Mouse (Mus musculus): Measurements from ENCODE around the gene Phf24.

The Phf24 gene

DNA sequence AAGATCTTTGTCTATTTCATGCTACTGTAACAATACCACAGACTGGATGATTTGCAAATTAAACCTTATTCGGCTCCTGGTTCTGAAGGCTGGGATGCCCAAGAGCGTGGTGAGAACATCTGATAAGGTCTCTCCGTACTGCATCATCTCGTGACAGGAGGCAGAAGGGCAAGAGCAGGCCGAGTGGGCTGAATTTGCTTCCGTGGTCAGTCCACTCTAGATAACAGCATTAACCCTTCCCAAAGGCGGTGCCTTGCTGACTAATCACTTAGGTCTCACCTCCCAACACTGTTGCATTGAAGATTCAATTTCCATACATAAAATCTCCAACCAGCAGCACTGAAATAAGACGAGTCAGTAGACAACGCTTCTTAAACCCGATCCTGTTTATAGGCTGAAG is 3.1 kb upstream of the Phf24 start:
- DNase-seq (ENCODE audit: low read depth in 2 of 2, low spot score in 2 of 2): no peak

DNA sequence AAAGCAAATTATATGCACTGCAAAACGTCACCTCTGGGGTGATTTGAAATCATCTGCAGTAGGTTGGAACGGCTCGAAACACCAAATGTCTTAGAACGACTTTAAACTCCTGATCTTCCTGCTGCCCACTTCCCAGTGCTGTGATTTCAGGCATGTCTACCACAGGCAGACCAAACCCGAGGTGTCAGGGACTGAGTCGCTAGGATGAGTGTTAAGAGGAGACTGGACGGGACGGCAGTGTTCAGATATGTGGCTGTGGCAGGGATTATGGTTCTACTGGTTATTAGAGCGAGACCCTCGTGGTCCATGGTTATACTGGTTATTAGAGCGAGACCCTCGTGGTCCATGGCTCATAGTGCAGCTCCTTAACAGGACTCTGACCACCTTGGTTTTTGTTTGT is 1.1 kb upstream of the Phf24 start:
- DNase-seq (ENCODE audit: low read depth in 2 of 2, low spot score in 2 of 2): no peak

DNA sequence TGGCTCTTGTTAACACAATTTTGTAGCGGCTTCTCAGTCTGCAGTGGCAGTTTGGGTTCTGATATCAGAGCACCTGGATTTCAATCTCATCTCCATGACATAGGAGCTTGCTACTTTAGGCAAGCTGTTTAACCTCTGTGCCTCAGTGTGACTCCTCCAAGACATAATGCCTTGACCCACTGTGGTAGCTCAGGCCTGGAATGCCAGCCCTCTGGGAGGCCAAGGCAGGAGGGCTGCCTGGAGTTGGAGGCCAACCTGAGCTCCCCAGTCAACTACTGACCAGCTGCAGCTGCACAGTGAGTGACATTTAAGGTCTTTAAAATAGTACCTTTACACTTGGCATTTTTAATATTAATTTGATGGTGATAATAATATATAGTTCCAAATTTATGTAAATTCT is 494 bp upstream of the Phf24 start:
- DNase-seq (ENCODE audit: low read depth in 2 of 2, low spot score in 2 of 2): no peak

DNA sequence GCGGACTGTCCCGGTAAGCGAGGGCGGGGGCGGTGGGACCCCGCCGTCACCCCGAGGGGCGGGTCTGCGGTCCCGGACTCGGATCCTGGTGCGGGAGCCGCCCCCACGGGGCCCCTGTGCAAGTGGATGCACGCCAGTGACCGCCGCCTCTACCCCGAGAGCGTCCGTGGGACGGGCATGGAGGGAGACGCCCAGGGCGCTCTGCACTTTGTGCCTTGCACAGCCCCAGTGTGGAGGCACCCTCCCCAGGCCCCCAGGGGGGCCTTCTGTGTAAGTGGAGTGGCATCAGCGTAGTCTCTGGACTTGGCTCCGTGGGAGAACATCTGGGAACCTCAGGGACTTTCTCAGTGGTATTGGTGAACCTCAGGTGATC is 928 bp downstream of the Phf24 start:
- DNase-seq (ENCODE audit: low read depth in 2 of 2, low spot score in 2 of 2): no peak

DNA sequence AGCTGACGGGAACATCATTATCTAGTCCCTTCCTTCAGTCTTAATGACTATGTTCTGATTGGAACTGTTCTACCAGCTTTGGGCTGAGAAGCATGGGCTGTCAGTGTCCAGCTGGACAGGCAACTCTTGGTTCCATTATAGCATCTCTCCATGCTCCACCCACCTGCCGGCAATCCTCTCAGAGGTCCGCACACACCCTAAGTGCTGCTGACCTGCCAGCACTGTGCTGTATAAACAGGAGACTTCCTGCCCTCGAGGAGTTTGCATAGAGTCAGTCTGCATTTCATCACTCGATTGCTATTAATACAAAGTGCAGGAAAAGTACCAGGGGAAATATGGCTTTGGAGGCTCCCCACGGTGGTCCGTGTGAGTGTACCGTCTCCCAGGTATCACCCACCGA is 4.3 kb downstream of the Phf24 start:
- no peak for DNase-seq (ENCODE audit: low read depth in 2 of 2, low spot score in 2 of 2)

DNA sequence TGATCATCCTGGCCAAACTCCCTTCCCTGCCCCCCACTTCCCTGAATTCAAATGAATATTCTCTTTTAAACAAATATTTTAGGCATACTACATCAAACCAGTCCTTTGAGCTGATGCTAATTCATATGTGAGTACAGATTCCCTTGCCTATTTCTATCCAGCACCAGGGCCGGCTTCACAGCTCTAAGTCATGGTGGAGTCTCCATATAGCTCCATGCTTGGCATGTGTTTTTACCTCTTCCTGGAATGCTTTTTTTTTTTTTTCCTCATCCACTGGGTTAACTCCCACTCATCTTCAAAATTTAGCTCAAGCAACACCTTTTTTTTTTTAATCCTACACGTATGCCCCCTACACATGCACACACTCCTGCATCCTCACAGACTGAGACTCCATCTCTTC is 5.1 kb downstream of the Phf24 start:
- no peak for DNase-seq (ENCODE audit: low read depth in 2 of 2, low spot score in 2 of 2)

DNA sequence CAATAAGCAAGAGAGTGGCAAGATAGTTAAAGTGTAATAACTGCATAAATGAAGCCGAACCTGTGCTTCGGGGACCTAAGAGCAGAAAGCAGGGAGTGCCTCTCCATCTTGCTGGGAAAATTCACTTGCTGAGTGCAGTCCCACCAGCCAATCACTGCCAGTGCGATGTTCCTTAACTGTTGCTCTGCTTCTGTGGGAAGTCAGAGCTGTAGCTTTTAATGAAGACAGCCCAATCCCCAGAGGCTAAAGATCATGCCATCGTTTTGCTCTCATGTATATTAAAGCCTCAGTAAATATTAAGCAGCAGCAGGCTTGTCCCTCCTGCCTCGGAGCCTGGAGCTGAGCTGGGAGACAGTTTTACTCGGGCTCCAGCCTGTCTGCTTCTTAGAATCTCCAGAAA is 5.6 kb downstream of the Phf24 start:
- no peak for DNase-seq (ENCODE audit: low read depth in 2 of 2, low spot score in 2 of 2)

DNA sequence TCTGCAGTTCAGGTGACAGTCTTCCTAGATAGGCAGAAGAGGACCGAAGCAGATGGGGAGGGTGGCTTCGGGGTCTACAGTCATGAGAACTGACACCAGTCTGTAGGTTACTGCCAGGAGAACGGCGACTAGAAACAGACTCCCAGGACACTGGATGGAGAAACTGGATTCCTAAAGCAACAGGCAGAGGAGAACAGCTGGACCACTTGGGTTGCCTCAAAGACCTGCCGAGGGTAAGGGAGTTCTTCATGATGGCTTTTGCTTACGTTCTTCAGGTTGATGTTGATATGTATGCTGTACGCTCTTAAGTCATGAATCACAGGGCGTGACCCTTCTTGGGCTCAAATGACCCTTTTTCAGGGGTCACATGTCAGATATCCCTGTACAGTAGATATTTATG is 6.0 kb downstream of the Phf24 start:
- DNase-seq (ENCODE audit: low read depth in 2 of 2, low spot score in 2 of 2): no peak

DNA sequence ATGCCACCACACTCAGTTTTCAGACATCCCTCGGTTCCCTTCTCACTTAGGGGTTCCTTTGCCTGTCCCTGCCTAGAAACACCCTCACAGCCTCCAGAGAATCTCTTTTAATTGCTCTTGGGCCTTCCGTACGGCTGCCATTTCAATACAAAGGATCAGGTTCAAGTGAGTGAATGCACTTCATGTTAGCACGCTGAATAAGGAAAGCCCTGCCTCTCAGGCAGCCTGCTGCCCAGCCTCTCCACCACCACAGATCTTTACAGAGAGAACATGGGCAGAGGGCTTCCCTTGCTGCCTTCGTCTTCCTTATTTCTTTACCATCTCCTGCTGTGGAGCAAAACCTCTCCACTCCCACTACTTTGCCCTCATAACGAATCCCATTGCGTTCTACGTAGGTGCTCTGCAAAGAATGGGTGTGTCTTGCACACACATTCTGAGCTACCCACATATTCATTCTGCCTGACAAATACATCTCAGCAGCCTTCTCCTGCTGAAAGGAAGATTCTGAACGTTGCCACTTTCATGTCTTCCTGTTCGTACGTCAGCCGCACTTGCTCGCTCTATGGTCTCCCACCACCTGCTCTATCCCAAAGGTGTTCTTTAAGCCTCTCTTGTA is 7.7 kb downstream of the Phf24 start:
- no peak for DNase-seq (ENCODE audit: low read depth in 2 of 2, low spot score in 2 of 2)

DNA sequence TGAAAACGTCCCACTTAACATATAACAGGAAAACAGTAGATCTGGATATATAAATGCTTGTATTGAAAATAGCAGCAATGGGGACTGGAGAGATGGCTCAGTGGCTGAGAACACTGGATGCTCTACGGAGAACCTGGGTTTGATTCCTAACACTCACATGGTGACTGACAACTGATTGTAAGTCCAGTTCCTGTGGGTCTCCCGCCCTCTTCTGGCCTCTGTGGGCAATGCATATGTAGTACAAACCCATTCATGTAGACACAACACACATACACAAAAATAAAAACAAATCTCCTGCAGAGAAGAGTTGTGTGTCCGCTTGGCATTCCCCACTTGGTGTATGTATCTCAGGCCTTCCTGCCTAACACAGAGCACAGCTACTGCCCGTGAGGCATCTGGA is 11.7 kb downstream of the Phf24 start:
- no peak for DNase-seq (ENCODE audit: low read depth in 2 of 2, low spot score in 2 of 2)

DNA sequence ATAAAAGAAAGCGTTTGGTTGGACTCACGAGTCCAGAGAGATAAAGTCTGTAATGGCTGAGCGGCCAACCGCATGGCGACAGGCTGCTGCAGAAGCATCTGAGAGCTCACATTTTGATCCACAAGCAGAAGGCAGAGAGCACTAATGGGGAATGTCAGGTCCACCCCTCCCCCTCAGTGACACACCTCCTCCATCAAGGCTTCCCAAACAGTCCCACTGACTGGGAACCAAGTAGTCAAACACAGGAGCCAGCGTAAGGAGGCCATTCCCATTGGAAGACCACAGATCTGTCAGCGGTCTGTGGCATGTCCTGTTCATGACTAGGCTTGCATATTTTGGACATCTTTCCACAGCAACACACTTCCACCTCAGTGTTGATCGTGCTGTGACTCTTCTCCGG is 12.5 kb downstream of the Phf24 start:
- no peak for DNase-seq (ENCODE audit: low read depth in 2 of 2, low spot score in 2 of 2)

DNA sequence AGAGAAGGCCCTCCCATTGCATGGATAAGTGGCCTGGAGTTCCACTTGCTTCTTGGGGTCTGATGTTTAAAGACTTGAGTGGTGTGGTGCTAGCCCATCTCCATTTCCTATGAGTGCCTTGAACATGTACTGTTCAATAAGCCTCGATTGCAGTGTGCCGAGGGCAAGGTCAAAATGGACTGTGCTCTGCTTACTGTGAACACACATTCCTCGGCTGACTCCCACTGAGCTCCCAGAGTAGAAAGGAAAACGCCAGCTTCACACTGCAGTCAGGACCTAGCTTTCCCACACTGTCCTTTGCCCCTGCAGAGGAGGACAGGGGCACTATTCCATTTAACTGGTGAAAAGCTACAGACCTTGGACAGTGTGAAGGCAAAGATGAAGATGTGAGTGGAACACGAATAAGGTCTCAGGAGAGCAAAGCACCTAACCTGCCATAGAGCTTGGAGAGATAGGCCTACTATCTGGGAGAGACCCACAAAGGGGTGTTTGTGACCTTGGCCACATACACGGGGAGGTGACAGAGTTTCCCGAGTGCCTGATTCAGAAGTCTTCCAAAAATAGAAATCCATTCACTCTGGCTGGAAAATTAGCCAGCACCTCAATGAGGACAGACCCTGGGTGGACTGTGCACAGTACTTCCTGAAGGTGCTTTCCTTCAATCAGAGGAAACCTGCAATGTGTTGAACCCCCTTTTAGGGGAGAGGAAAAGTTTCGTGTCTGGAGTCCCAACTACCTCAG is 15.9 kb downstream of the Phf24 start:
- DNase-seq (ENCODE audit: low read depth in 2 of 2, low spot score in 2 of 2): no peak

DNA sequence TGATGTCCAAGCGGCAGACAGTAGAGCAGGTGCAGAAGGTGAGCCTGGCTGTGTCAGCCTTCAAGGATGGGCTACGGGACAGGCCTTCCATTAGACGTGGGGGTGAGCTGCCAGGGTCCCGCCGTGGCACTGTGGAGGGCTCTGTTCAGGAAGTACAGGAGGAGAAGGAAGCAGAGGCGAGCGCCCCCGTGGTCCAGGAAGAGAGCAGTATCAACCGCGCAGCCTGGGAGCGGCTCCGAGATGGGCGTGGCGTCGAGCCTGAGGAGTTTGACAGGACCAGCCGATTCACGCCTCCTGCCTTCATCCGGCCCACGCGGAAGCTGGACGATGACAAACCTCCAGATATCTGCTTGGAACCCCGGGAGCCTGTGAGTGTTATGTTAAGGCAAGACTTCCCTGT is 17.2 kb downstream of the Phf24 start:
- no peak for DNase-seq (ENCODE audit: low read depth in 2 of 2, low spot score in 2 of 2)

DNA sequence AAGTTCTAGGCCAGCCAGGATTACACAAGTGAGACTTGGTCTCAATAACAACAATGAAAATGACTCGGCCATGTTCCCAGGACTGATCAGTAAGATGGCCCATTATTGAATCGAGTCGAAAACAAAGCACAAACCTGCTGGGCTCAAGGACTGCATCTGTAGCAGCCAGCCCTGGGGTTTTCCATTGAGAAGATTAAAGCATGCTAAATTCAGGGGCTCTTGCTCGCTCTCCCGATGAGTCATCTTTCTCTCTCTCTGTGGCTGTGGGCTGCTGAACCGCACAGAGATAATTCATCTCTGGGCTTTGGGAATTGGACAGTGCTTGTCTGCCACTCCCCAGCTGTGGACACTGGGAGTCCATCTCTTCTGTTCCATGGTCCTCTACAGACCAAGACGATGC is 24.9 kb downstream of the Phf24 start:
- no peak for DNase-seq (ENCODE audit: low read depth in 2 of 2, low spot score in 2 of 2)

DNA sequence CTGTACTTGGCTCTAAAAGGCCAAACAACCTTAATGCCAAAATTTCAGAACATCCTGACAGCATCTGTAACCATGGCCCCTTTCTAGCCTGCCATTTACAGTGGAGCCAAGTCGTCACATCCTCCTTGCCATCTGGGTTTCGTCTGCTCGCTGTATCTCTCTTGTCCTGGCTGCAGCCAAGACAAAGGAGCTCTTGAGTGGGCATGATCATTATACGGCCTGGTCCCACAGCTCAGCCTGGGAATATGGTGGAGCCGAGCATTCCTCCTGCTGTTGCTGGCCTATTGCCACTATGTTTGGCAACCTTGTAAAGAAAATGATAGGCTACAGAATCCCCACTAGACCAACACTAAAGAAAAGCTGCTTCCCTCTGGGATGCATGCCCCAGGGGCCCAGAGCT is 26.9 kb downstream of the Phf24 start:
- no peak for DNase-seq (ENCODE audit: low read depth in 2 of 2, low spot score in 2 of 2)

DNA sequence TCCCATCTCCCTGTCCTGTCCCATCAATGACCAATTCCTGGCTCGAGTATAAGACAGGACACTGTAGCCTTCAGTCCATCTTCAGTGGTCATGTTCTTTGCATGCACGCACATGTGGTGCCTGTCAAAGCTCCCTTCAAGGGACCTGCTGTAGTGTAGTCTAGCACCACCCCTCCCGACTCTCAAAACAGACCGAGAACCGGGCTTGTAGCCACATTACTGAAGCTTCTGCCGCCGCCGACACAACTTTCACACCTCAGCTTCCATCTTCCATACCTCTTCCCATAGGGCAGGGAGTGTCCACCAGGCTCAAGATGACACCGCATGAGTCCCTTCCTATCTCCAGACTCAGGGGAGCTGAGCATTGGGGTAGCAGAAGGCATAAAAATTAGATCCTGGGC is 27.7 kb downstream of the Phf24 start:
- DNase-seq (ENCODE audit: low read depth in 2 of 2, low spot score in 2 of 2): no peak

DNA sequence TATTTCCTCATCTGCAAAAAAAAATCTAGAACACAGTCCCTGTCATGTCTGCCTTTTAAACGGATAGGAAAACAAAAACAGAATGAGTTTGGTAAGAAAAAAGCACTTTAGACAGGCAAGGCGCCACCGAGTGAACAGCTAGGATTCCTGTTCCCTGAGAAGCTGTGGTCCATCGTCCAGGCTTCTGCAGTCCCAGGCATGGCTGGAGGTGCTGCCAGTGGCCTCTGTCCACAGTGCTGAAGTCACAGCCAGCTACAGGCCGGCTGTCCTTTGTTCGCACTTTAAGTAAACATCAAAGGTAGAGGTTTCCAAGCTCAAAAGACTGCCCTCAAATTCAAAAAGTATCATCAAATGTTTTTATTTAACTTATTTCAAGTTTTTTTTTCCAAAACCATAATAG is 28.6 kb downstream of the Phf24 start:
- no peak for DNase-seq (ENCODE audit: low read depth in 2 of 2, low spot score in 2 of 2)

DNA sequence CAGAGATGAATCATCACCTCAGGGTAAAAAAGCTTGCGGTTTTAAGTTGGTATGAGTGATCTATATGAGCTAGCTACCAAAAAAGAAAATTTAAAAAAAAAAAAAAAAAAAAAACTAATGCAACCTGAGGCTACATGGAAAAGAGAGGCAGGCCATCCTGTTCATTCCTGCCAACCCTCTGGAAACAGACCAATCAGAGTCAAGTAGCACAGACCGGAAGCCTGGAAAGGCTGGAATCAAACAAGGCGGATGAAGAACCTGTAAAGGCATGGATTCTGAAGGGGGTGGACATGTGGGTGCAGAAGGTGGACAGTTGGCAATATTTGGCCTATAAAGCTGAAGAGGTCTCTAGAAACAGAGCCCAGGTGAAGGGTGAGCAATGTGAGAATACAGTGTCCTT is 29.0 kb downstream of the Phf24 start:
- DNase-seq (ENCODE audit: low read depth in 2 of 2, low spot score in 2 of 2): no peak

DNA sequence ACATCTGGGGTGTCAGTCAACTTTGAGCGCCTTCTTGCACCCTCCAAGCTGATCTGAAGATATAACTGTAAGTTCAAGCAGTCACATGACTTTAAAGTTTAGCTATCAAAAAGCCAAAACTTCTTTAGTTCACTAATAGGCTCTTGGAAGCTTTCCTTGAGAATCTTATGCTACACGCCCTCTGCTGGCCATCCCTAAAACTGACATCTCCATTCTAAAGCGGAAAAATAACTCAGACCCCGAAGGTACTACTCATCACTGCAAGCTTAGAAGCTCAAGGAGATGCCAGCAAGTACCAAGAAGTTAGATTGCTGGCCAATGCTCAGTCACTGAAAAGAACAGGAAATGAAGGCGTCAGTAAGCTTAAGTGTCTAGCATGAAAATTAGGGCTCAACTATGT is 29.5 kb downstream of the Phf24 start:
- DNase-seq (ENCODE audit: low read depth in 2 of 2, low spot score in 2 of 2): peak in 1 of 2 experiments; percentile 15

DNA sequence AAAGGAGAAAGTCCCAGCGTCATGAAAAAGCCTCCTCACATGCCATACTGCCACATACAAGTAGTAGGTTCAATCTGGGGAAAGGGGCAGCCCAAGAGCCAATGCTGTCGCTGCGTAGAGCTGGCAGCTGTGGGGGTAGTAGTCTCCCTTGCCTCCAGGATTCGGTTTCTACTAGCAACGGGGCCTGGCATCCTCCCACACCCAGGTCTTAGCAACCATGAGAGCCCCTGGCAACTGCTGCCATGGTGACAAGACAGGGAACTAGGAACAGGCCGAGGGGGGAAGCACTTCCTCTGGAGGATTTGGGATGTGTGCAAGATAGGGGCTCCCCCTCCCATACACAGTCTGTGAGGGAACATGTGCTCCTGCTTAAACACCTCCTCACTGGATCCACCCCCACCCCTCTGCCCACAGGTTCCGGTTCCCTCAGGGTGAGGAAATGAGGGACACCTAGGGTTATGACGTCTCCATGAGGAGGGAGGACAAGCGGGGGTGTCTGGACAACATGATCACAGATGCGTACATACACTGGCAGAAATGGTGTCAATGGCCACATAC is 30.4 kb downstream of the Phf24 start:
- DNase-seq (ENCODE audit: low read depth in 2 of 2, low spot score in 2 of 2): no peak

DNA sequence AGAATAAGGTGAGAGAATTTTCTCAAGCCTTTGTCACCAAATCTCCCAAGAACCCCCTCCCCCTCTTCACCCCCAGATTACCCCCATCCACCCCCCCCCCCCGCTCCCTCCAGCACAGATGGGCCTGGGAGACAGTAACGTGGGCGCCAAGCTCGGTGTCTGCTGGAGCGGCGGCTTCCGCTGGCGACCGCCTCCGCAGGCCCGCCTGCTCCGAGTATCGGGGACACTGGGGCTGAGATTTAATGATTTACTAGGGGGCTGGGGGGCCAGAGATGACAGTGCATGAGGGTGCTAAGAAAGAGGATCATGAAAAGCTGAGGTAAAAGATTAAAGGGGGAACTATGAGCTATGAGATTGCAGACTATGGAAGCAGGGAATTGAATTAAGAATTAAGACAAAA is 32.1 kb downstream of the Phf24 start:
- no peak for DNase-seq (ENCODE audit: low read depth in 2 of 2, low spot score in 2 of 2)

DNA sequence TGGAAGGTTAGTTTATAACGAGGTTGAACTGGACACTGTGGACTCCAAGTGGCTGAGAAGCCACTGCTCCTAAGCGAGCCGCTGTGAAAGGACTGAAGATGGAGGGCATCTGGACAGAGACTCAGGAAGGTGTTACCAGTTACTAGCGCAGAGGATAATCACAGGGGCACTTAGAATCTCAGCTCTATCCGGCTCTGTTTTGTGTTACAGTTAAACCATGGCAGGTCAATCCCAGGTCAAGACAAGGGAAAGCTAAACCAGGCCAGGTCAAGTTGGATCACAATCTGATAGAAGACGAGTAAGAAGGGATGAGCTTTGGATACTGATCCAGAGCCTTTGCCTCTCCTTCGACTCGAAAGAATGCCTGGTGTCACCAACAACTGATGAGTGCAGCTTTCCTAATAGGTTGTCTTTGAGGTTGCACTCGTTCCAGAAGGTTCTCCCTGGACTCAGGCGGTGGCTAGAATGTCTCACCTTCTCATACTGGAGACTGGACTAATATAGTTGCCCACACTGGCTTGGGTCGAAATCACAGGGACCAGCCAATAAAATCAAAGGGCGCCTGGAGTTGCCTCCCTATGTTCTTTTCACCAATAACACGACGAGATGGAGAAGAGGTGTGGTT is 32.7 kb downstream of the Phf24 start:
- no peak for DNase-seq (ENCODE audit: low read depth in 2 of 2, low spot score in 2 of 2)

DNA sequence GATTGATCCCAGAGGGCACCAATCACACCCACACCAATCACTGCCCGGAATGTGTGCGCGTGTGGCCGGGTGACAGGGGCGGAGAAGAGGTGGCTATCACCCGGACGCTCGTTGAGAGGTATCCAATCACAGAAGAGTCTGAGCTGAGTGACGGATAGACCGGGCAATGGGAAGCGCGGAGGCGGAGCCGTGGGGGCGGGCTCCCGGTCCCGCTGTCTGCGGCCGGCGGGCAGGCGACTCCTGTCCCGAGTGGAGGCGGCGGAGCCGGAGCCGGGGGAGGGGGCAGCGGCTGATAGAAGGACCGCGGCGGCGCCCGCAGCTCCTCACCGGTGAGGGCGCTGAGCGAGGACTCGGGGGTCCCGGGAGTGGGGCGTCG is 33.2 kb downstream of the Phf24 start, which contains the start of gene Dnajb5:
Gene Dnajb5 (plus strand): TSS at position 139 of the 376 bp plus-strand sequence.
- peak; percentile 92 for DNase-seq (ENCODE audit: low read depth in 2 of 2, low spot score in 2 of 2)

All from CD8-positive naive resting alpha-beta T cell, adult 2 months (primary cell).